ENCODE assay signal across 8 mouse cellular contexts in the genomic region with DNA sequence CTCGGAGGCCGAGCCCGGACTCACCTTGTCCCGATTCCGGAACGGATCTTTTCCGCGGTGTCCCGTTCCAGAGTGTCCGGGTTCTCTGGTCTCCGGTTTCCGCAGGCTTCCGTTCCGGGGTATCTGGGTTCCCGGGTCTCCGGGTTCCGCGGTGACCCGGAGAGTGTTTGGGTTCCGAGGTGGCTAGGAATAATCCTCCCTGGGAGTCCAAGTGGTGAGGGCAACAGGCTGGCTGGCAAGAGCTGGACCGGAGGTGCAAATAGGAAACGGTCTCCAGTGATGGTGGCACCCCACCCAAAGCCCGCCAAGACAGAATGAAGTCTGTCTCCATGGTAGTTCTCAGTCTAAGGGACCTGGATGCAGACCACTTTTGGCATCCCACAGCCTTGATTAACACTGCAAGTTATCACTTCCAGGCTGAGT. TPM values are rescaled to one million over a fixed set of nuclear protein-coding genes. Genes with fewer than 3 reads are reported as not detected.
DNase-seq lines count a peak whose midpoint lies in the region; ATAC-seq and TF ChIP-seq lines count a peak whose summit lies in the region.

TSS of gene Zfp11 (minus strand) at position 64 of the 423 bp plus-strand sequence.

- H3K4me2 ChIP-seq in lung, embryonic 15.5 days: peak within 1 kb of the TSS; percentile 76

- H3K4me1 ChIP-seq in hindbrain, embryonic 10.5 days (replicated peaks): peaks cover 14% of the 10 kb centered on the region
- H3K4me1 ChIP-seq in lung, embryonic 15.5 days: peaks cover 13% of the 10 kb centered on the region
- peaks cover 5% of the 10 kb centered on the region for H3K4me1 ChIP-seq in olfactory bulb, adult 2 months (ENCODE audit: control insufficient read depth, insufficient read depth, low read length)
- peaks cover 8% of the 10 kb centered on the region for H3K4me1 ChIP-seq in thymus, adult 2 months (replicated peaks; ENCODE audit: control insufficient read depth, insufficient read depth, low read length)

- H3K9ac ChIP-seq in lung, embryonic 15.5 days: peak within 1 kb of the TSS; percentile 78

- H3K4me3 ChIP-seq in hindbrain, embryonic 10.5 days: peak within 1 kb of the TSS; percentile 91
- H3K4me3 ChIP-seq in lung, embryonic 15.5 days: peak within 1 kb of the TSS; percentile 75
- H3K4me3 ChIP-seq in olfactory bulb, adult 2 months (ENCODE audit: insufficient read depth, low read depth, low read length): peak within 1 kb of the TSS; percentile 96
- peak within 1 kb of the TSS; percentile 75 for H3K4me3 ChIP-seq in thymus, adult 2 months (ENCODE audit: control insufficient read depth, insufficient read depth, low read length)

- POLR2A ChIA-PET in Patski (lab: Charles Lee): interaction anchor here (0.6 to 1.4 kb wide), 2 partner anchors 10 to 206 kb away, joined by 6 to 11 read pairs; no protein-coding TSS in a partner anchor

- H3K27me3 ChIP-seq in Patski: peaks cover 11% of the 10 kb centered on the region
- H3K27me3 ChIP-seq in hindbrain, embryonic 10.5 days (ENCODE audit: insufficient read depth, poor library complexity, severe bottlenecking): no peaks in the 10 kb centered on the region
- H3K27me3 ChIP-seq in lung, embryonic 15.5 days: no peaks in the 10 kb centered on the region
- no peaks in the 10 kb centered on the region for H3K27me3 ChIP-seq in thymus, adult 2 months (ENCODE audit: control insufficient read depth, insufficient read depth, low read length)

- ATAC-seq in Patski: peak; percentile 89
- peak; percentile 87 for ATAC-seq in frontal cortex, adult (ENCODE audit: low TSS enrichment)
- peak; percentile 79 for ATAC-seq in lung, embryonic 15.5 days (ENCODE audit: borderline replicate concordance, extremely low read depth, low FRiP score, low TSS enrichment)

- no peak for TF ChIP-seq CTCF in Patski (IDR thresholded peaks at IDR 0.05)
- TF ChIP-seq CTCF in olfactory bulb, adult 2 months (IDR thresholded peaks at IDR 0.05; ENCODE audit: insufficient read depth, low read depth, low read length): 0 out of 2 replicates have a peak, but pooled peaks have one; percentile 14
- TF ChIP-seq CTCF in thymus, adult 2 months (IDR thresholded peaks at IDR 0.05; ENCODE audit: borderline replicate concordance, control insufficient read depth, extremely low read depth, insufficient read depth, low read length, poor library complexity): no peak

- 2% methylated on average over 23 of the region's 23 CpGs for WGBS in hindbrain, embryonic 10.5 days
- WGBS in lung, embryonic 15.5 days: 2% methylated on average over 23 of the region's 23 CpGs
- WGBS in olfactory bulb, adult 2 months: under 1% methylated on average over 23 of the region's 23 CpGs
- 3% methylated on average over 23 of the region's 23 CpGs for WGBS in thymus, adult 2 months

- in situ Hi-C loops in Patski (cut with MboI; ENCODE audit: low pct_unique_long_range_greater_than_20kb): no loop called here

- DNase-seq in Patski (ENCODE audit: low read depth, low spot score): peak; percentile 48
- peak; percentile 83 for DNase-seq in cerebellum, adult 9-11 months
- peak; percentile 84 for DNase-seq in hindbrain, embryonic 10.5 days (ENCODE audit: low spot score)
- DNase-seq in layer of hippocampus, adult 9-10 months (ENCODE audit: low spot score): peak; percentile 22
- DNase-seq in thymus, adult 2 months: peak; percentile 46

- H3K9me3 ChIP-seq in hindbrain, embryonic 10.5 days: peaks cover 20% of the 10 kb centered on the region
- no peaks in the 10 kb centered on the region for H3K9me3 ChIP-seq in lung, embryonic 15.5 days

- peak within 1 kb of the TSS; percentile 93 for H3K27ac ChIP-seq in hindbrain, embryonic 10.5 days
- H3K27ac ChIP-seq in lung, embryonic 15.5 days: no peak within 1 kb of the TSS
- H3K27ac ChIP-seq in olfactory bulb, adult 2 months (ENCODE audit: insufficient read depth, low read depth, low read length): peak within 1 kb of the TSS; percentile 43
- H3K27ac ChIP-seq in thymus, adult 2 months (ENCODE audit: control insufficient read depth, insufficient read depth, low read length): no peak within 1 kb of the TSS

- TF ChIP-seq POLR2A in olfactory bulb, adult 2 months (IDR thresholded peaks at IDR 0.05; ENCODE audit: insufficient read depth, low read depth, low read length): peak; percentile 83; the same call in 1 of the 2 replicates
- TF ChIP-seq POLR2A in thymus, adult 2 months (IDR thresholded peaks at IDR 0.05; ENCODE audit: control insufficient read depth, extremely low read depth, insufficient read depth, low read length, poor library complexity): no peak

- CTCF ChIA-PET in Patski (lab: Charles Lee): interaction anchor here (2.2 kb wide), 1 partner anchor 55 kb away, joined by 13 read pairs; the partner anchor contains the start of gene Nipsnap2

- no peaks in the 10 kb centered on the region for H3K36me3 ChIP-seq in hindbrain, embryonic 10.5 days
- H3K36me3 ChIP-seq in lung, embryonic 15.5 days: no peaks in the 10 kb centered on the region
- no peaks in the 10 kb centered on the region for H3K36me3 ChIP-seq in thymus, adult 2 months (ENCODE audit: control insufficient read depth, insufficient read depth, low read length)

RNA-seq across cellular contexts. Expression of gene Zfp11, which starts in this region (rescaled TPM):
- 5.5 TPM for polyA plus RNA-seq in Patski (2021)
- polyA plus RNA-seq in hindbrain, embryonic 10.5 days (2016; fragmentation: Nextera tagmentation; extraction: Ambion mirVana): 6.5 and 6.8 TPM in 2 replicates
- 4.1 and 4.7 TPM in 2 replicates for polyA plus RNA-seq in lung, embryonic 15.5 days (2015; fragmentation: Nextera tagmentation; extraction: Ambion mirVana)
- polyA plus RNA-seq in olfactory bulb, adult 2 months (2012; ENCODE audit: insufficient read depth, insufficient read length, low replicate concordance, missing spikeins): not detected in 2 replicates
- 1.1 and 1.4 TPM in 2 replicates for polyA plus RNA-seq in thymus, adult 2 months (2012; rRNA removed)

Comparison
In these comparisons a context has a peak if more than half of its experiments do, and no peak if none do; other contexts are left out.
1. DNase-seq: peak in every context shown above with its lines; median percentile 84 in hindbrain, embryonic 10.5 days; 83 in cerebellum, adult 9-11 months; 48 in Patski; 46 in thymus, adult 2 months; 22 in layer of hippocampus, adult 9-10 months.
2. H3K27ac ChIP-seq: peak in hindbrain, embryonic 10.5 days (single experiment) and olfactory bulb, adult 2 months (single experiment); none in lung, embryonic 15.5 days (single experiment) and thymus, adult 2 months (single experiment).
3. Peak in every context shown above with its lines, with median percentiles within 50 percentile points of each other: ATAC-seq and H3K4me3 ChIP-seq.